Mouse (Mus musculus): Measurements from ENCODE around the gene Ina.
"Not testable (repeated sequence)": the region's sequence is repeated elsewhere in the genome, so short reads cannot be mapped to it uniquely, and the experiment has no call there.

Gene Ina

DNA sequence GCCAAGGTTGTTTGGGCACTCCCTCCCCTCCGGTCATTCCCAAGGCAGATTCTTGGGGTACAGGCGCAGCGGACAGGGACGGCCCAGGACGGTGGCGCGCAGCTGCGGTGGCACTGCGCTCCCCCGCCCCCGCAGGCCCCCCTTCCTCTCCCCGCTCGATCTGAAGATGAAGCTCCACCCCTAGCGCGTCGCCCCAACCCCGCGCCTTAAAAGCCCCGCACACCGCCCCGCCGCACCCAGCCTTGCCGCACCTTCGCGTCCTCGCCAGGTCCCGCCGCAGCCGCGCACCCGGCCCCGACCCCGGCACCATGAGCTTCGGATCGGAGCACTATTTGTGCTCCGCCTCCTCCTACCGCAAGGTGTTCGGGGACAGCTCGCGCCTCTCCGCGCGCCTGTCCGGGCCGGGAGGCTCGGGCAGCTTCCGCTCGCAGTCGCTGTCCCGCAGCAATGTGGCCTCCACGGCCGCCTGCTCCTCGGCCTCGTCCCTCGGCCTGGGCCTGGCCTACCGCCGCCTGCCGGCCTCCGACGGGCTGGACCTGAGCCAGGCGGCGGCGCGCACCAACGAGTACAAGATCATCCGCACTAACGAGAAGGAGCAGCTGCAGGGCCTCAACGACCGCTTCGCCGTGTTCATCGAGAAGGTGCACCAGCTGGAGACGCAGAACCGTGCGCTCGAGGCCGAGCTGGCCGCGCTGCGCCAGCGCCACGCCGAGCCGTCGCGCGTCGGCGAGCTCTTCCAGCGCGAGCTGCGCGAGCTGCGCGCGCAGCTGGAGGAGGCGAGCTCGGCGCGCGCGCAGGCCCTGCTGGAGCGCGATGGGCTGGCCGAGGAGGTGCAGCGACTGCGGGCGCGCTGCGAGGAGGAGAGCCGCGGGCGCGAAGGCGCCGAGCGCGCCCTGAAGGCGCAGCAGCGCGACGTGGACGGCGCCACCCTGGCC lies at the start of gene Ina, which contains the start of gene Nt5c2:
Gene Ina, plus strand, starts transcription at position 252 of the 935 bp plus-strand sequence.
Gene Nt5c2, minus strand, starts transcription at position 707 of the 935 bp plus-strand sequence.
- DNase-seq (ENCODE audit: low read depth, low spot score): no peak

DNA sequence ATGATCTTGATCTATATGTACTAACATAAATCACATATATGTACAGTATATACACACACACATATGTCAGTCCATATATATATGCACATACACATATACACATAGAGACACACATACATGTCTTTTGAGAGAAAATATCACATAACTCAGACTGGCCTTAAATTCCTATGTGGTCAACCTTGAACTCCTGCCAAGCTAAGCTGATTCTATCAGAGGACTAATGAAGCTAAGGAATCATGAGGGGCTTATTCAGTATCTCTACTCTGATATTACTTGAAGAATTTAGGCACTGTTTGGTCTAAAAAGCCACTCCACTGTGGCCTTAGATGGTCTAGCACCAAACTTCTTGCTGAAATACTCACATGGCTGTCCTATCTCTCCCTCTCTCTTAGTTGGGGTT lies 49.0 kb upstream of the Ina start:
- no peak for DNase-seq (ENCODE audit: low read depth, low spot score)

DNA sequence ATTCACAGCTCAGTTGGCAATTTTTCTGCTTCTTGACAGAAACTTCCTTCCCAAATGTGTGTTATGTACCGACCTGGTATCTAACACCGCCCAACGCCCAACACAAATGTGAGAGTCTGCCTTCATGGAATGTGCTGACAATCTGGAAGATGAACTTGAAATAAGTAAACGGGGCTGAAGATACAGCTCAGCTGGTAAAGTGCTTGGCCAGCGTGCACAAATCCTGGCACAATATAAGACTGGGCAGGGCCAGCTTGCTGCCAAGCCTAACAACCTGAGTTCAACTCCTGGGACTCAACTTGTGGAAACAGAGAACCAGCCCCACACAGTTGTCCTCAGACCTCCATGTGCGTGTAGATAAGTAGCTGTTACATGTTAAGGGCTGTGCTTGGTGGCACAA lies 48.2 kb upstream of the Ina start:
- no peak for DNase-seq (ENCODE audit: low read depth, low spot score)

DNA sequence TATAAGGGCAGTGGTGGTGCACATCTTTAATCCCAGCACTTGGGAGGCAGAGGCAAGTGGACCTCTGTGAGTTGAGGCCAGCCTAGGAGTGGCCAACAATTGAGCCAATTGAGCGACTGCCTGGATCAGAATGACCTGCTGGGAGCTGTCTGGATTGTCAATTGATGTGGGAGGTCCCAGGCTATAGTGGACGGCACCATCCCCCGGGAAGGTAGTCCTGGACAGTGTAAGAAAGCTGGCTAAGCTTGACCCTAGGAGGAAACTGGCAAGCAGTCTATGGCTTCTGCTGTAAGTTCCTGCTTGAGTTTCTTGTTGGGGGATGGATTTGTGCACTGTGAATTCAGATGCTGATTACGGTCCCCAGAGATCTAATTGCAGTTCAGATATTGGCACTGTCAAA lies 46.6 kb upstream of the Ina start:
- DNase-seq (ENCODE audit: low read depth, low spot score): no peak

DNA sequence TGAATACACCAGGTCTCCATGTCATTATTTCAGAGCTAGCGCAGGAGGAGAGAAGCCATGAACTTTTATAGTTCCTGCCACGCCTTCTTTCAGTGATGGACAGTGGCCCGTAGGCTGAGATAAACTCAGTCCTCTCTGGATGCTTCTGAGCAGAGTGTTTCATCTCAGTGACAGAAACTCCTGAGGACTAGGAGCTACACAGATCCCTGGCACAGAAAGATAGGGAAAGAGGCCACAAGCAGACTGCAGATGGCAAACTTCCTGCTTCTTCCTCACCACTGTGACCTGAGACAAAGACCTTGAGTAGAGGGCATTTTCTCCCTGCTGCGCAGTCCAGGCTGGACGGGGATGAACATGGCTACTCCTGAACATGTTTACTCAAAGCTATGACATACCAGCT lies 45.7 kb upstream of the Ina start:
- no peak for DNase-seq (ENCODE audit: low read depth, low spot score)

DNA sequence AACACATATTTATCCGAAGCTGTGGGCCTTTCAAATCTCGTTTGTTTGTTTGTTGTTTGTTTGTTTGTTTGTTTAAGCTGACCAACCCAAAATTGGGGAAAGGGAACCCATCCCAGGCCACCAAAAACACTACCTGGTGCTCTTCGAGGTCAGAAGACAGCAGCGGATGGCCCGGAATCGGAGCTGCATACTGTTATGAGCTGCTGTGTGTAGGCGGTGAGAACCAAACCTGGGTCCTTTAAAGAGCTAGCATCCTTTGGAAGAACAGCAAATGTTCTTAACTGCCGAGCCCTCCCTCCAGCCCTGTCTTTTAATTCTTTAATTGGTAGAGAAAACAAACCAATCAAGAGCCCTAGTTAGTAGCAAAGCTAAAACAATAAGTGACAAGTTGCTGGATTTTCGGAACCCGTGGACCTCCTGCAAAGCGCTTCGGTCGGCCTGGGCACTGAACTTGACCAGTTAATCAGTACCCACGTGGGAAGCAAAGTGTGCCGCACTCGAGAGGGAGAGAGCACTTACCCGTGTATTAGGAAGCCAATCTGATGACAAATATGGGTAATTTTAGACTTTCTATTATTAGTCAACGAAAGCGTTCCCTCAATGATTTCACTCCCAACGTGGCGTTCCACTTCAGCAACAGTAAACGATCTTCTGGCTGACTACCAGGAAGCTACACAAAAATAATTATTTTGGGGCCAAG lies 45.1 kb upstream of the Ina start:
- DNase-seq (ENCODE audit: low read depth, low spot score): peak; percentile 55

DNA sequence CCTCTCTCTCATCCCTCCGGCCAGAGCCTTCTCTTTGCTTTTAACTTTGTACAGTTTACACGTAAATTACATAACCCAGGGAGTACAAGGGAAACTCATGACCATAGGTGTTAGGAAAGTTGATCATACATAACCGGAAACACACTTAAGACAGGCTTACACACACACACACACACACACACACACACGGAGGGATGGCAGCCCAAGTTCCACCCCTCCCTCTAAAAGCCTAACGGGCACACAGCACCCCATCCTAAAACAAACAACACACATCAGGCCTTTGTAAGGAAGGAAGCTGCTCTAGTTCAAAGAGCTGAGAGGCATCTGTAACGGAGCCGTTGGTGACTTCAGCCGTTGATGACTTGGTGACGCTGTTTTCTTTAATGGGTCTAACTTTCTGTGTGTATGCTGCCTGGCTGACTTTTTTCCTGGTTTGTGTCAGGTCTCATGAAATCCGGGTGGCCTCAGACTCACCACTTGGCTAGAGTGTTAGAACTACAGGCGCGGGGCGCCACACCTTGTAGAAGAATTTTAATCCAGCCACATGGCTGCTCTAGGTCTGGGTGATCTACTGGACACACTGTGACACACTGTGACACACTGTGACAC lies 44.3 kb upstream of the Ina start:
- DNase-seq (ENCODE audit: low read depth, low spot score): peak; percentile 57

DNA sequence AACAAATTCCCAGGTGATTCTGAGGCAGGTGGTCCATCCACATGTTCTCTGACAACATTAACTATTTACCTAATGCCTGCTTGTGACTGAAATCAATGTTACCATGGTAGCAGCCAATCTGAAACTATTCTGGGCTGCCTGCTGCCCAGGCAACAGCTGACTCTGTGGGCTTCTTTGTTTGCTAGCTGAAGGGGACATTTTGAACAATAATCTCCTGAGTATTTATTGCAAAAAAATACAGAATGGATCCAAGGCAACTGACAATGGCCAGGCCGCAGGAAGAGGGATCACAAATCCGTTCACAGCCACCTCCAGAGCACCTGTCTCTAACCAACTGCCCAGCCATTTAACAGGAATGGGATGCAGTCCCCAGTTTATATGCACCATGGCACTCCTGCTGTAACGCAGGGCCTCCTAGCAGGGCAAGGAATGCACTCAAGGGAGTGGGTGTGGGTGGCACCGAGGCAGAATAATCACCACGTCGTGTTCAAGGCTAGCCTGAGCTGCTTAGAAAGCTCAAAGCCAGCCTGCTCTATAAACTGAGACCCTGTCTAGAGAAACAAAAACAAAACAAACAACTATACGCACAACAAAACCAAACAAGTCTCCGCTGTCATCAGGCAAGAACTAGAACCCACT lies 43.3 kb upstream of the Ina start:
- DNase-seq (ENCODE audit: low read depth, low spot score): no peak

DNA sequence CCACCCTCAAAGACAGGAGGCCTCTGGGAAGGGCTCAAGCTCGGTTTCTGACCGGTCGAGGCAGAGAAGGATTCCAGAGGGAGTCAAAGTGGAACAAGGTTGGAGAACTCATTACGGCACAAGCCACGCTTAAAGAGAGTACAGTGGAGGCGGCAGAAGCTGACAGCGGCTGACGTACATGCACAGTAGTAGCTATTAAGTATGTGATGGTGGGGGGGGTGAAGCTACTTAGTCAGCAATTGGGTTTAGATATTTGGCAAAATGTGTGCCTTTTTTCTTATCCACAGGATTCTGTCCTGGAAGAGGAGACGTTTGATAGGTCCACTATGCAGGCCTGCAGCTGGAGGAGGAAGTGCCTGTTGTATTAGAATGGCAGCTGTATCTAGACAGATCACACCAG lies 42.8 kb upstream of the Ina start:
- no peak for DNase-seq (ENCODE audit: low read depth, low spot score)

DNA sequence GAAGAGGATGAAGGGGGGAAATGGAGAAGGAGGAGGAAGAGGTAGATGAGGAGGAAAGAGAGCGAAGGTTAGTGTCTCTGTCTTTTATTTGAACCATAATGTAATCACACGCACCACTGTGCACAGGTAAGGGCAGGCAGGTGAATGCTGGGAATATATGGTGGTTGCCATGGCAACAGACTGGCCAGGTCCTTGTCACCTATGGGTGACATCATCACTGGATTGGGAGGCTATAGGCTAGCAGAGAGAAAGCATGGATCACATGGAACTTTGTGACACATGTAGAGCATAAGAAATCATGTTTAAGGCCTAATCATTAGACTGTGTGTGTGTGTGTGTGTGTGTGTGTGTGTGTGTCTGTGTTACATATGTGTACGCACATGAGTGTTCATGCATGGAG lies 42.3 kb upstream of the Ina start:
- DNase-seq (ENCODE audit: low read depth, low spot score): no peak

DNA sequence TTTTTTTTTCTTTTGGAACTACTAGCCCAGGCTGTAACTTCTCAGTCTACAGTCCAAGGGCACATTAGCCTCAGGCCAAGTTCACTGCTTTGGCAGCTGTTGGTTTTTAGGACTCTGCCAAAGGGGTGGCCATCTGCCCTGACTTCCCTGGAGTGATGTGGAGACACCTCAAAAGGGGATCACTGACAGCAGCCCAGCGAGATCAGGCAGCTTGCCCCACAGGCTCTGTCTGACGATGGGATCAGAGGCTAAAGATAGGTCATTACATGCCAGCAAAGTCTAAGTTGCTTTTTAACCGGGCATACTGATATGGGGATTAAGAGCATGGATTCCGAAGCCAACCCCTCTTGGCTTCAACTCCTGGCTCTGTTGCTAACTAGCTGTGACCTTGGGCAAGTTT lies 38.9 kb upstream of the Ina start:
- no peak for DNase-seq (ENCODE audit: low read depth, low spot score)

DNA sequence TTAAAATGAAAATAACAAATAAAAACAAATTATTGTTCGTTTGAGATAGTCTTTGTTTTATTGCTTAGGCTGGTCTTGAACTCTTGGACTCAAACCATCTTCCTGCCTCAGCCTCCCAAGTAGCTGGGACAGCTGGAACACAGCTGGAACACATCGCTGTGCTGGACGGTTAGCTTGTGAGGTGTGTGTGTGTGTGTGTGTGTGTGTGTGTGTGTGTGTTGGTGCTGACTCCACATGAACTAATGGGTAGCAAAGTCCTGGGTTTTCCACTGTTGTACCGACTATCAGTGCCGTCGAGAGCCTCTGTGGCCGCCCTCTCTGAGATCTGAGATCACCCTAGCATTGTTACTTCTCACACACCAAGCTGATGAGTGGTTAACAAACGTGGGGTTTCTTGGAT lies 38.5 kb upstream of the Ina start:
- DNase-seq (ENCODE audit: low read depth, low spot score): no peak

DNA sequence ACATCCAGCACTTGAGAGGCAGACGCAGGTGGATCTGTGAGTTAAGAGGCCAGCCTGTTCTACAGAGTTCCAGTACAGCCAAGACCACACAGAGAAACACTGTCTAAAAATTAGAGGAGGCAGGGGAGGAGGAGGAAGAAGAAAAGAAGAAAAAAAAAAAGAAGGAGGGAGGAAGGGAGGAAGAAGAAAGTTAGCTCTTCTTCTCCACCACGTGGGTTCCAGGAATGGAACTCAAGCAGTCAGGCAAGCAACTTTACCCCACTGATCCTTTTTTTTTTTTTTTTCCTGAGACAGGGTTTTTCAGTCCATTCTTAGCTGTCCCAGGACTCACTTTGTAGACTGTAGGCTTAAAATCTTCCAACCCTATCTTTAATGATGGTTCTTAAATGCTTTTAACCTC lies 37.8 kb upstream of the Ina start:
- no peak for DNase-seq (ENCODE audit: low read depth, low spot score)

DNA sequence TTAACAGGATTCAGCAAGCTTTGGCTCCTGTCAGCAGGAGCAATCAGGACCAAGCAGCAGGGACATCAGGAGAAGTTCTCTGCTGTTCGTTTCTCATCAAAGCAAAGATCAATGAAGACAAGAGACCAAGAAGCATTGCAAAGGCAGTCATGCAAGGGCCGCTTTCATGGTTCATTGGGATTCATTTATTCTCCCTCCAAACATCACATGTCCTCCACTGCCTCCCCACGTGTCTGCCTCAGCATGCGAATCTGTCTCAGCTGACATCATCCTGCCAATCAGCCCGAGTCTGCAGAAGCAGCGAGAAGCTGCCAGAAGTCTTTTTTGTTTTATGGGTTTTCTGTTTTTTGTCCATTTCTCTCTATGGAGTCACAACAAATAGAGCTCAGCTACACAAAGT lies 37.0 kb upstream of the Ina start:
- DNase-seq (ENCODE audit: low read depth, low spot score): peak; percentile 81

DNA sequence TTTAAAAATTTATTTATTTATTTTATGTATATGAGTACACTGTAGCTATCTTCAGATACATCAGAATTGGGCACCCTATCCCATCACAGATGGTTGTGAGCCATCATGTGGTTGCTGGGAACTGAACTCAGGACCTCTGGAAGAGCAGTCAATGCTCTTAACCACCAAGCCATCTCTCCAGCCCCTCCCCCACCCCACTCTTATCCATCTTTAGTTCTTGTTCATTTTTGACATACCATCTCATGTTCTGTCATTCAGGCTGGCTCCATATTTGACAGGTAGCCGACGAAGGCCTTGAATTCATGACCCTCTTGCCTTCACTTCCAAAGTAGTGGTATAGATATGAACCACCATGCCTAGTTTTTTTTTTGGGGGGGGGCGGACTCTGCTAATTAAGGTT lies 36.4 kb upstream of the Ina start:
- DNase-seq (ENCODE audit: low read depth, low spot score): not testable (repeated sequence)

DNA sequence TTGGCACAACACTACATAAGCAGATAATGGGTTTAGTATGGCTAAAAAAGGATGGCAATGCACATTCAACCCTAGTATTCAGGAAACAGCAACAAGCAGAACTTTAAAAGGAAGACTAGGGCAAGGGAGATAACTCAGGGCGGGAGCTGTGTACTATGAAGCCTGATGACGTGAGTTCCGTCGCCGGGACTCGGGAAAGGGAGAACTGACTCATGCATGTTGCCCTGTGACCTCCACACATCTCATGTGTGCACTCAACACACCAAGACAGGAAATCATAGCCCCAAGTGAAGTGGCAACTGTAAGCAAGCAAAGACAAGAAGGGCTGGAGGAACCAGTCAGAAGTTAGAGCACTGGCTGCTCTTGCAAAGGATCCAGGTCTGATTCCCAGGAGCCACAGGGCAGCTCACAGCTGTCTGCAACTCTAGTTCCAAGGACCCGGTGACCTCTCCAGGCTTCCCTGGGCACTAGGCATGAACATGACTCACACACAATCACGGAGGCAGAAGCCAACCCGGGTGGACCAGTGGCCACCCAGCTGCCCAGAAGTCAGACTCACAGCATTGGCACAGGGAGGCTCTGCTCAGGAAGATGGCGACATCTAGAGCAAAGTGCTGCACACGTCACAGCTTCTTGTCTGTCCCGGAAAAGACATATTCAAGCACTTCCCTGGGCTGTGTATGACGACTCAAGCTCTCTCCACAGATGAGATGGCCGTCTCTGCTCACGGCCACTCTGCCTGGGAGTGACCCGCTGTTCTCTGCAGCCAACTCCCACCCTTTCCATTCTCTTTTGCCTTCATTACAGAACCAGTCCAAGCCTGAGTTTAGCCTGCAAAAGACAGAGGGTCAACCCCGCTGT lies 35.3 kb upstream of the Ina start:
- DNase-seq (ENCODE audit: low read depth, low spot score): no peak

DNA sequence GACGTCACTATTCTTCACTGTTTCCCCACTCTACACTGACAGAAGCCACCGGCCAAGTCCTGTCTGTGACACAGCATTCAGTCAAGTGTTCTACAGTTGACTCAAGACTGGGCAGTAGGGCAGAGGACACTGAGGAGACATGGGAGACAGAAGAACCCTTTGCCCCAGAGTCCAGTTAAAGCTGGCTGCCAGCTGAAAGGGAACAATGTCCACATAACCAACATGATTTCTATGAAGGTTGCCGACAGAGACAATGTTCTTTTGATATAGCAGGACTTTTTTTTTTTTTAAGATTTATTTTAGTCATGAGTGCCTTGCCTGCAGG lies 34.8 kb upstream of the Ina start:
- DNase-seq (ENCODE audit: low read depth, low spot score): no peak

DNA sequence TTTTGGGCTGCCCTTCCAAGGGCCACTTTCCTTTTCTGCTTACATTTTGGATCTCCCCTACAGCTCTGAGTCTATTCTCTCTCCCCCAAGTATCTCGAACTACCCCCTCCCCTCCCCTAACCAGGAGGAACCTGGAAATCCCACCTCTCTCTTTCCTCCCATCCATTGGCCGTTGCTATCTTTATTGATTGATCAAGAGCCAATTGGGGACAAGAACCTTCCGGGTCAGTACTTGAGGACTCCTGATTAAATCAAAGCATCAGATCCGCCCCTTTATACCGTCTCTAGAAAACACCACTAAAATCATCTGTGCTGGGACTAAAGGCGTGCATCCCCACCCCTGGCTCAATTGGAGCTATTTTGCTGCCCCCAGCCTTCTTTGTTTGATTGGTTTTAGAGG lies 33.0 kb upstream of the Ina start:
- no peak for DNase-seq (ENCODE audit: low read depth, low spot score)

DNA sequence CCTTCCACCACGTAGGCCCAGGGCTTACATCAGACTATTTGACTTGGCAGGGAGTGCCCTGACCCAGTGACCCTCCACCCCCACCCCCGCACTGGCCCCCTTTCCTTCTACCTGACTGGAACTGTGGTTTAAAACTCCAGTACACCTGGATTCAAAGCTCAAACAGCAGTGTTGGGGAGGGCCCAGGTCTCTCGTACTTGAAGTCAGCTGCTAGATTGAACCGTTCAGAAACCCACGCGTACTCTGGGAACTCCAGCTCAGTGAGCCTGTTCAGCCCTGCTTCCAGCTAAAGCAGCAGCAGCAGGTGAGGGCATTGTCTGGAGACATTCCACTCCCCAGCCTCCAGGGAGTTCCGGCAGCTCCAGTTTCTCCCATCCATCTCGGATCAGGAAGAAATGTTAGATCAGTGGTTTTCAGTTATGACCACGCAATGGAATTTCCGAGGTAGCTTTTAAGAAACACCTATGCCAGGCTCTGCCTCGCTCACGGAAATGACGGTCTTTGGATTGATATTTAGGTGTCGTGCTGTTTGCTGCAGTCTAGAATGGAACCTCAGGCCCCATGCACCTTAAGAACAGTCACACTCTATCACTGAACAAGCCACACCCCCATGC lies 31.0 kb upstream of the Ina start:
- no peak for DNase-seq (ENCODE audit: low read depth, low spot score)

DNA sequence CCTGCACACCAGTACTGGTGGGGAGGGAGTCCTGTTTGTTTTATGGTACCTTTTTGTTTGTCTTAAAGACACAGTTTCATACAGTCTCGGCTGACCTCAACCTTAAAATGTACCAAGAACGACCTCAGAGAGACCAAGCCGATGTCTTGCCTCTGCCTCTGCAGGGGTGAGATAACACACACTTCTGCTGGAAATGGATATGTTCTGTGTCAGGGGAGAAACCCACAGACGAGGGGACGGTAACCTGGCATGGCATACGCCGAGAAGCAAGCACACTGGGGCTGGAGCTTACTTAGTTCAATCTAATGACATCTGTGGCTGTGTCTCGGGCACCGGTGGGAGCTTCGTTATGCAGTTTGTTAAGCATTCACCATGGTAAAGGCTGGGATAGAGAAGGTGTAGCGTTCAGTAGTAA lies 30.5 kb upstream of the Ina start:
- DNase-seq (ENCODE audit: low read depth, low spot score): no peak
